Mouse (Mus musculus): ENCODE data around the gene Tent4a. TPM values are rescaled to one million over a fixed set of nuclear protein-coding genes. Genes with fewer than 3 reads are reported as not detected.

Tent4a gene
- polyA plus RNA-seq, 1 experiment = 5.0 TPM

- TF ChIP-seq FLI1 (IDR thresholded peaks at IDR 0.05; ENCODE audit: low read length) (no peak), GATA1 (IDR thresholded peaks at IDR 0.05; ENCODE audit: borderline replicate concordance, low read length) (no peak)
Measured at GRCm38 (mm10) chr13:69458891-69459290, 75.5 kb downstream of the Tent4a start.

GRCm38 (mm10) chr13:69458461-69458860 lies 76.0 kb downstream of the Tent4a start:
- H3K27me3 ChIP-seq (replicated peaks) = peaks cover 2% of the 10 kb centered on the region
- H3K36me3 ChIP-seq (replicated peaks; ENCODE audit: low read length) = no peaks in the 10 kb centered on the region
- H3K4me3 ChIP-seq (replicated peaks) = no peak overlapping the region
- H3K9me3 ChIP-seq = peaks cover 6% of the 10 kb centered on the region
- peaks cover 4% of the 10 kb centered on the region; the same call in 1 of the 2 replicates for H3K4me1 ChIP-seq
- no peak for TF ChIP-seq GATA1 (IDR thresholded peaks at IDR 0.05; ENCODE audit: borderline replicate concordance, low read length)

More at GRCm38 (mm10) chr13:69458891-69459290, 75.5 kb downstream of the Tent4a start:
- Histone ChIP-seq H3K36me3 (replicated peaks; ENCODE audit: low read length) (no peaks in the 10 kb centered on the region), H3K9me3 (peaks cover 10% of the 10 kb centered on the region), H3K27me3 (replicated peaks) (peaks cover 2% of the 10 kb centered on the region), H3K4me1 (peaks cover under 1% of the 10 kb centered on the region; the same call in 1 of the 2 replicates), H3K4me3 (replicated peaks) (no peak overlapping the region)

- TF ChIP-seq GATA1 (IDR thresholded peaks at IDR 0.05; ENCODE audit: borderline replicate concordance, low read length) (no peak), FLI1 (IDR thresholded peaks at IDR 0.05; ENCODE audit: low read length) (no peak)
- peaks cover 2% of the 10 kb centered on the region for H3K27me3 ChIP-seq (replicated peaks)
- no peaks in the 10 kb centered on the region; the same call in 1 of the 2 replicates for H3K9me3 ChIP-seq
- peaks cover 4% of the 10 kb centered on the region; the same call in 1 of the 2 replicates for H3K4me1 ChIP-seq
- H3K4me3 ChIP-seq (replicated peaks) = no peak overlapping the region
- no peaks in the 10 kb centered on the region for H3K36me3 ChIP-seq (replicated peaks; ENCODE audit: low read length)
Measured at GRCm38 (mm10) chr13:69457105-69457504, 77.3 kb downstream of the Tent4a start.

- TF ChIP-seq GATA1 (IDR thresholded peaks at IDR 0.05; ENCODE audit: borderline replicate concordance, low read length) (no peak), FLI1 (IDR thresholded peaks at IDR 0.05; ENCODE audit: low read length) (no peak)
- Histone ChIP-seq H3K4me1 (peaks cover 4% of the 10 kb centered on the region; the same call in 1 of the 2 replicates), H3K36me3 (replicated peaks; ENCODE audit: low read length) (no peaks in the 10 kb centered on the region), H3K27me3 (replicated peaks) (no peaks in the 10 kb centered on the region), H3K4me3 (replicated peaks) (no peak overlapping the region), H3K9me3 (no peaks in the 10 kb centered on the region)
Measured at GRCm38 (mm10) chr13:69456641-69457040, 77.8 kb downstream of the Tent4a start.

GRCm38 (mm10) chr13:69455476-69456175 lies 78.8 kb downstream of the Tent4a start:
- Histone ChIP-seq H3K9me3 (no peaks in the 10 kb centered on the region), H3K27me3 (replicated peaks) (no peaks in the 10 kb centered on the region), H3K36me3 (replicated peaks; ENCODE audit: low read length) (no peaks in the 10 kb centered on the region), H3K4me3 (replicated peaks) (no peak overlapping the region), H3K4me1 (peaks cover 4% of the 10 kb centered on the region; the same call in 1 of the 2 replicates)
- TF ChIP-seq GATA1 (IDR thresholded peaks at IDR 0.05; ENCODE audit: borderline replicate concordance, low read length) (no peak), FLI1 (IDR thresholded peaks at IDR 0.05; ENCODE audit: low read length) (no peak)

Other genes starting within 250 kb of the Tent4a start
- gene Nsun2, start 871 bp downstream of the Tent4a start, polyA plus RNA-seq (2012; ENCODE audit: insufficient read depth, low replicate concordance) = 3.8 and 18.8 TPM in 2 replicates
- gene Srd5a1, start 76.8 kb upstream of the Tent4a start, polyA plus RNA-seq (2012; ENCODE audit: insufficient read depth, low replicate concordance) = 1.9 and 3.2 TPM in 2 replicates
- not detected in 2 replicates for gene Ube2ql1, start 205.3 kb upstream of the Tent4a start, polyA plus RNA-seq (2012; ENCODE audit: insufficient read depth, low replicate concordance)